Mouse (Mus musculus) forebrain, embryonic 14.5 days (tissue): ENCODE results near the gene Nek6. TPM values are rescaled to one million over a fixed set of nuclear protein-coding genes. Genes with fewer than 3 reads are reported as not detected.

Experiments used
- microRNA-seq: library from miRNA; unstranded; fragments of <30 nt; microRNA quantifications from one replicate; pipeline ENCODE4, GENCODE M21; 2016
- polyA plus RNA-seq: library from polyadenylated mRNA; unstranded; fragments of >200 nt; fragmentation: Nextera tagmentation; extraction: Ambion mirVana; gene quantifications from 2 replicates; pipeline ENCODE4 v1.2.1, GENCODE M21; 2014

The Nek6 gene
- polyA plus RNA-seq, 1 experiment from 2014 or later: 96.7 TPM

Small RNAs within 50 kb of the gene (microRNA-seq; reads per million reads assigned to microRNA genes)
- gene Gm27634: not detected

Other genes starting within 250 kb of the Nek6 start
- 12.9 and 13.9 TPM in 2 replicates for gene Dennd1a, start 224.3 kb upstream of the Nek6 start, polyA plus RNA-seq
- 85.1 and 102 TPM in 2 replicates for gene Lhx2, start 172.4 kb upstream of the Nek6 start, polyA plus RNA-seq
- gene Psmb7, start 132.4 kb downstream of the Nek6 start, polyA plus RNA-seq: 328 and 382 TPM in 2 replicates
- gene Nr5a1, start 202.9 kb downstream of the Nek6 start, polyA plus RNA-seq: 1.3 and 1.4 TPM in 2 replicates